ENCODE assay signal across 34 mouse cellular contexts in the genomic region with DNA sequence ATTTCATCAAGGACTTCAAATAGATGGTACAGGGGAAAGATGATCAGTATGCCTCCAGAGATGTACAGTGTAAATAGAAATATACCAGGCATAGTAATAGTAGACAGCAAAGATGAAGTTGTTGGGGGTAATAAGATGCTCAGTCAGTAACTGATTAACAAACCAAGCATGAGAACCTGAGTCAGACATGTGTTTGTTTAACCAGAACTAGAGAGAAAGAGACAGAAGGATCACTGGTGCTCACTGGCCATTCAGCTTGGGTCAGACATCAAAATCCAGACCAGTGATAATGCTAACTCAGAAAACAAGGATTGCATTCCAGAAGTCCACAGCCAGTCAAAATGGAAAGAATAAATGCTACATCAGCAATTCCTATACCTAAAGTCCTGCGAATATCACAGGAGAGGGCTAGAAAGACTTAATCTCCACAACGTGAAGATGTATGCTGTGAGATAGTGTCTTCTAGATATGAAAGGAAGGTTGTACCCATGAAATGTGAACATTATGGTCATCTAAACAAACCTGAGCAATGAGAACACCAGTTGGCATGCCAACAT.
"Had no signal": no experiment of that assay in that cellular context is flagged by ENCODE, and none has a peak within 500 bp of the region (broad histone marks: within the 10 kb centered on the region; RNA-seq: fewer than 3 reads in every experiment).

No protein-coding gene starts in this region.

- H3K9ac ChIP-seq: heart, embryonic 12.5 days; heart, embryonic 13.5 days; heart, embryonic 15.5 days; hindbrain, embryonic 12.5 days; hindbrain, embryonic 13.5 days; hindbrain, embryonic 14.5 days; hindbrain, embryonic 15.5 days; intestine, embryonic 15.5 days; kidney, embryonic 15.5 days had no signal

- H3K27me3 ChIP-seq: heart, embryonic 12.5 days; heart, embryonic 13.5 days; heart, embryonic 15.5 days; hindbrain, embryonic 12.5 days; hindbrain, embryonic 13.5 days; hindbrain, embryonic 15.5 days; intestine, embryonic 15.5 days; kidney, embryonic 15.5 days had no signal

- H3K36me3 ChIP-seq: heart, embryonic 12.5 days; heart, embryonic 13.5 days; heart, embryonic 15.5 days; hindbrain, embryonic 10.5 days; hindbrain, embryonic 12.5 days; hindbrain, embryonic 13.5 days; hindbrain, embryonic 15.5 days; intestine, embryonic 15.5 days; kidney, embryonic 15.5 days had no signal

- DNase-seq: heart, postnatal 10 days; heart, postnatal 14 days; heart, postnatal 36 days; heart, postnatal 4 days; kidney, adult 11 months; kidney, adult 18-20 months; kidney, adult 2 months; kidney, adult 8-10 months; kidney, adult 9 months; kidney, postnatal 10 days; kidney, postnatal 14 days; kidney, postnatal 25 days; kidney, postnatal 36 days; kidney, postnatal 4 days; layer of hippocampus, adult 9-11 months; layer of hippocampus, postnatal 36 days had no signal

- H3K4me1 ChIP-seq: heart, embryonic 12.5 days; heart, embryonic 13.5 days; heart, embryonic 15.5 days; hindbrain, embryonic 10.5 days; hindbrain, embryonic 12.5 days; hindbrain, embryonic 13.5 days; hindbrain, embryonic 15.5 days; intestine, embryonic 15.5 days; kidney, embryonic 15.5 days had no signal

- H3K9me3 ChIP-seq: heart, embryonic 13.5 days; heart, embryonic 15.5 days; hindbrain, embryonic 10.5 days; hindbrain, embryonic 12.5 days; hindbrain, embryonic 13.5 days; hindbrain, embryonic 15.5 days; intestine, embryonic 15.5 days; kidney, embryonic 15.5 days had no signal

- H3K4me3 ChIP-seq: heart, embryonic 12.5 days; heart, embryonic 13.5 days; heart, embryonic 15.5 days; hindbrain, embryonic 10.5 days; hindbrain, embryonic 12.5 days; hindbrain, embryonic 13.5 days; hindbrain, embryonic 15.5 days; intestine, embryonic 15.5 days; kidney, embryonic 15.5 days; layer of hippocampus, adult 2 months; left cerebral cortex, adult 2 months had no signal

- H3K27ac ChIP-seq: heart, embryonic 13.5 days; heart, embryonic 15.5 days; hindbrain, embryonic 10.5 days; hindbrain, embryonic 12.5 days; hindbrain, embryonic 13.5 days; hindbrain, embryonic 14.5 days; hindbrain, embryonic 15.5 days; hindbrain, postnatal 0 days; intestine, embryonic 15.5 days; kidney, embryonic 15.5 days; kidney, postnatal 0 days; layer of hippocampus, adult 2 months; left cerebral cortex, adult 2 months had no signal

- ATAC-seq: hindbrain, embryonic 16.5 days; hindbrain, postnatal 0 days; inflammation-experienced regulatory T-cells, adult 6 months; intestine, embryonic 15.5 days; intestine, embryonic 16.5 days; intestine, postnatal 0 days had no signal

- H3K4me2 ChIP-seq: heart, embryonic 12.5 days; heart, embryonic 13.5 days; heart, embryonic 15.5 days; hindbrain, embryonic 12.5 days; hindbrain, embryonic 13.5 days; hindbrain, embryonic 14.5 days; hindbrain, embryonic 15.5 days; intestine, embryonic 15.5 days; kidney, embryonic 15.5 days had no signal
